Mouse (Mus musculus) heart, embryonic 10.5 days (tissue): ENCODE data around the gene Iffo2. TPM values are rescaled to one million over a fixed set of nuclear protein-coding genes. Genes with fewer than 3 reads are reported as not detected.

ENCODE experiments used
- DNase-seq: peaks from one replicate; pipeline ENCODE4 v3.0.0-alpha.2; 2017; ENCODE audit warnings: low spot score
- H3K27ac ChIP-seq: fragments of 300-500 bp; sonication (generic); 2 replicates; pipeline ENCODE4 v1.5.1; 2016; ENCODE audit warnings: mild to moderate bottlenecking
- H3K27me3 ChIP-seq: fragments of 300-500 bp; sonication (generic); 2 replicates; pipeline ENCODE4 v1.6.1; 2016; ENCODE audit warnings: mild to moderate bottlenecking; ENCODE audit not compliant: poor library complexity, insufficient read depth, severe bottlenecking
- H3K36me3 ChIP-seq: fragments of 300-500 bp; sonication (generic); 2 replicates; pipeline ENCODE4 v1.6.1; 2016; ENCODE audit warnings: mild to moderate bottlenecking, moderate library complexity
- H3K4me1 ChIP-seq: fragments of 300-500 bp; sonication (generic); 2 replicates; pipeline ENCODE4 v1.6.1; 2016; ENCODE audit warnings: mild to moderate bottlenecking
- H3K4me3 ChIP-seq: fragments of 300-500 bp; sonication (generic); 2 replicates; pipeline ENCODE4 v1.5.1; 2016; ENCODE audit warnings: mild to moderate bottlenecking, moderate library complexity
- H3K9me3 ChIP-seq: fragments of 300-500 bp; sonication (generic); 2 replicates; pipeline ENCODE4 v1.6.1; 2016; ENCODE audit warnings: mild to moderate bottlenecking, moderate library complexity
- WGBS: fragments of 180-500 bp; shearing (Covaris S2); methylation state at CpG from one replicate; pipeline ENCODE4 v1.1.7; 2016; 5-methylcytosine and 5-hydroxymethylcytosine counted together
- polyA plus RNA-seq: library from polyadenylated mRNA; unstranded; fragments of >200 nt; fragmentation: Nextera tagmentation; extraction: Ambion mirVana; gene quantifications from 2 replicates; pipeline ENCODE4 v1.2.1, GENCODE M21; 2016

Iffo2 gene
- polyA plus RNA-seq, 1 experiment from 2014 or later: 4.8 TPM

- no peaks in the 10 kb centered on the region for H3K36me3 ChIP-seq
- H3K27me3 ChIP-seq: peaks cover 23% of the 10 kb centered on the region; the same call in 1 of the 2 replicates
- H3K4me3 ChIP-seq: no peak overlapping the region
- H3K27ac ChIP-seq: peak overlapping the region; percentile 77; the same call in 1 of the 2 replicates
- peaks cover 23% of the 10 kb centered on the region for H3K4me1 ChIP-seq
- no peaks in the 10 kb centered on the region for H3K9me3 ChIP-seq
- WGBS: 84% methylated on average over 9 of the region's 9 CpGs
- no peak for DNase-seq
These were observed 6.4 kb downstream of the Iffo2 start for GRCm38 (mm10) chr4:139536706-139537105.

GRCm38 (mm10) chr4:139540784-139541183 lies 10.4 kb downstream of the Iffo2 start:
- 86% methylated on average over 7 of the region's 7 CpGs for WGBS
- peaks cover 10% of the 10 kb centered on the region; the same call in 1 of the 2 replicates for H3K27me3 ChIP-seq
- H3K9me3 ChIP-seq: no peaks in the 10 kb centered on the region
- H3K4me3 ChIP-seq: no peak overlapping the region
- DNase-seq: no peak
- H3K4me1 ChIP-seq: peaks cover 7% of the 10 kb centered on the region
- H3K36me3 ChIP-seq: no peaks in the 10 kb centered on the region
- no peak overlapping the region for H3K27ac ChIP-seq

GRCm38 (mm10) chr4:139545791-139546190 lies 15.4 kb downstream of the Iffo2 start:
- Histone ChIP-seq H3K4me3 (no peak overlapping the region), H3K9me3 (no peaks in the 10 kb centered on the region), H3K36me3 (no peaks in the 10 kb centered on the region), H3K4me1 (no peaks in the 10 kb centered on the region), H3K27ac (peak overlapping the region; percentile 24; the same call in 1 of the 2 replicates), H3K27me3 (0 out of 2 replicates have a peak, but pooled peaks cover 5% of the 10 kb centered on the region)
- no peak for DNase-seq
- WGBS: 72% methylated on average over 6 of the region's 6 CpGs

- no peak for DNase-seq
- H3K9me3 ChIP-seq: no peaks in the 10 kb centered on the region
- H3K27me3 ChIP-seq: 0 out of 2 replicates have a peak, but pooled peaks cover 5% of the 10 kb centered on the region
- H3K27ac ChIP-seq: no peak overlapping the region
- H3K36me3 ChIP-seq: no peaks in the 10 kb centered on the region
- 67% methylated on average over 7 of the region's 7 CpGs for WGBS
- H3K4me3 ChIP-seq: no peak overlapping the region
- no peaks in the 10 kb centered on the region for H3K4me1 ChIP-seq
These were observed 19.1 kb downstream of the Iffo2 start for GRCm38 (mm10) chr4:139549448-139549847.

- H3K9me3 ChIP-seq: no peaks in the 10 kb centered on the region
- no peaks in the 10 kb centered on the region for H3K27me3 ChIP-seq
- no peaks in the 10 kb centered on the region for H3K36me3 ChIP-seq
- no peak overlapping the region for H3K27ac ChIP-seq
- no peak for DNase-seq
- 86% methylated on average over 11 of the region's 11 CpGs for WGBS
- H3K4me3 ChIP-seq: no peak overlapping the region
- 0 out of 2 replicates have a peak, but pooled peaks cover 10% of the 10 kb centered on the region for H3K4me1 ChIP-seq
These were observed 24.9 kb downstream of the Iffo2 start for GRCm38 (mm10) chr4:139555235-139555634.

- Histone ChIP-seq H3K9me3 (no peaks in the 10 kb centered on the region), H3K36me3 (no peaks in the 10 kb centered on the region), H3K4me1 (0 out of 2 replicates have a peak, but pooled peaks cover 10% of the 10 kb centered on the region), H3K27me3 (0 out of 2 replicates have a peak, but pooled peaks cover 5% of the 10 kb centered on the region), H3K27ac (no peak overlapping the region), H3K4me3 (0 out of 2 replicates have a peak overlapping the region, but pooled peaks have one; percentile 15)
- DNase-seq: no peak
- WGBS: 46% methylated on average over 19 of the region's 19 CpGs
These were observed 25.6 kb downstream of the Iffo2 start for GRCm38 (mm10) chr4:139555951-139556350.

GRCm38 (mm10) chr4:139568361-139568760 lies 38.0 kb downstream of the Iffo2 start:
- Histone ChIP-seq H3K27ac (no peak overlapping the region), H3K36me3 (no peaks in the 10 kb centered on the region), H3K27me3 (peaks cover 34% of the 10 kb centered on the region), H3K4me1 (no peaks in the 10 kb centered on the region), H3K9me3 (no peaks in the 10 kb centered on the region), H3K4me3 (no peak overlapping the region)
- WGBS: 76% methylated on average over 15 of the region's 15 CpGs
- no peak for DNase-seq

GRCm38 (mm10) chr4:139570756-139571155 lies 40.4 kb downstream of the Iffo2 start:
- Histone ChIP-seq H3K4me1 (peaks cover 20% of the 10 kb centered on the region), H3K4me3 (no peak overlapping the region), H3K27ac (no peak overlapping the region), H3K36me3 (no peaks in the 10 kb centered on the region), H3K9me3 (no peaks in the 10 kb centered on the region; the same call in 1 of the 2 replicates), H3K27me3 (peaks cover 33% of the 10 kb centered on the region)
- DNase-seq: no peak
- 74% methylated on average over 10 of the region's 10 CpGs for WGBS

- Histone ChIP-seq H3K36me3 (no peaks in the 10 kb centered on the region), H3K27me3 (peaks cover 17% of the 10 kb centered on the region), H3K4me1 (peaks cover 39% of the 10 kb centered on the region), H3K4me3 (no peak overlapping the region), H3K9me3 (no peaks in the 10 kb centered on the region; the same call in 1 of the 2 replicates), H3K27ac (no peak overlapping the region)
- DNase-seq: no peak
- WGBS: 82% methylated on average over 12 of the region's 12 CpGs
These were observed 42.7 kb downstream of the Iffo2 start for GRCm38 (mm10) chr4:139572928-139573512.

- H3K36me3 ChIP-seq: no peaks in the 10 kb centered on the region
- no peaks in the 10 kb centered on the region; the same call in 1 of the 2 replicates for H3K9me3 ChIP-seq
- H3K27ac ChIP-seq: peak overlapping the region; percentile 88
- WGBS: under 1% methylated on average over 52 of the region's 52 CpGs
- DNase-seq: peak; percentile 100
- peaks cover 52% of the 10 kb centered on the region for H3K4me1 ChIP-seq
- peaks cover 6% of the 10 kb centered on the region; the same call in 1 of the 2 replicates for H3K27me3 ChIP-seq
- H3K4me3 ChIP-seq: peak overlapping the region; percentile 89
These were observed 43.9 kb downstream of the Iffo2 start for GRCm38 (mm10) chr4:139574156-139574798.

- no peaks in the 10 kb centered on the region; the same call in 1 of the 2 replicates for H3K9me3 ChIP-seq
- WGBS: under 1% methylated on average over 111 of the region's 111 CpGs
- H3K4me3 ChIP-seq: peak overlapping the region; percentile 89
- no peaks in the 10 kb centered on the region for H3K36me3 ChIP-seq
- H3K27ac ChIP-seq: peak overlapping the region; percentile 88
- H3K4me1 ChIP-seq: peaks cover 59% of the 10 kb centered on the region
- DNase-seq: no peak
- 0 out of 2 replicates have a peak, but pooled peaks cover 5% of the 10 kb centered on the region for H3K27me3 ChIP-seq
These were observed 44.7 kb downstream of the Iffo2 start for GRCm38 (mm10) chr4:139574799-139575672.

- H3K4me1 ChIP-seq: peaks cover 65% of the 10 kb centered on the region
- H3K4me3 ChIP-seq: peak overlapping the region; percentile 89
- 0 out of 2 replicates have a peak, but pooled peaks cover 5% of the 10 kb centered on the region for H3K27me3 ChIP-seq
- no peak for DNase-seq
- no peaks in the 10 kb centered on the region for H3K36me3 ChIP-seq
- WGBS: 8% methylated on average over 14 of the region's 14 CpGs
- no peaks in the 10 kb centered on the region; the same call in 1 of the 2 replicates for H3K9me3 ChIP-seq
- H3K27ac ChIP-seq: peak overlapping the region; percentile 88
These were observed 45.3 kb downstream of the Iffo2 start for GRCm38 (mm10) chr4:139575673-139576003.
